Mouse (Mus musculus) hindbrain, embryonic 12.5 days (tissue): ENCODE measurements at regions not wholly inside any gene's neighbourhood (a gene's known extent, or its start where the extent isn't known, plus 50 kb on each side); places are given as distances from the start of the nearest gene placed in this dataset.

Experiments
- ATAC-seq: fragments of 200-750 bp; cut with Nextera tagmentation; 2 replicates; pipeline ENCODE4 v1.8.0; 2017; ENCODE audit warnings: moderate TSS enrichment; ENCODE audit not compliant: low FRiP score
- H3K27ac ChIP-seq: fragments of 300-500 bp; sonication (generic); 2 replicates; pipeline ENCODE4 v1.5.1; 2016; ENCODE audit warnings: mild to moderate bottlenecking
- H3K27me3 ChIP-seq: fragments of 300-500 bp; sonication (generic); 2 replicates; pipeline ENCODE4 v1.6.1; 2016; ENCODE audit warnings: mild to moderate bottlenecking
- H3K36me3 ChIP-seq: fragments of 300-500 bp; sonication (generic); 2 replicates; pipeline ENCODE4 v1.6.1; 2016; ENCODE audit warnings: mild to moderate bottlenecking
- H3K4me1 ChIP-seq: fragments of 300-500 bp; sonication (generic); 2 replicates; pipeline ENCODE4 v1.6.1; 2016
- H3K4me2 ChIP-seq: fragments of 300-500 bp; sonication (generic); replicated peaks from 2 replicates; pipeline ENCODE4 v1.6.1; 2016; ENCODE audit warnings: mild to moderate bottlenecking
- H3K4me3 ChIP-seq: fragments of 300-500 bp; sonication (generic); 2 replicates; pipeline ENCODE4 v1.5.1; 2016; ENCODE audit warnings: mild to moderate bottlenecking
- H3K9ac ChIP-seq: fragments of 300-500 bp; sonication (generic); 2 replicates; pipeline ENCODE4 v1.6.1; 2016; ENCODE audit warnings: mild to moderate bottlenecking, moderate library complexity
- H3K9me3 ChIP-seq: fragments of 300-500 bp; sonication (generic); replicated peaks from 2 replicates; pipeline ENCODE4 v1.6.1; 2016; ENCODE audit warnings: mild to moderate bottlenecking
- WGBS: fragments of 180-500 bp; shearing (Covaris S2); methylation state at CpG from one replicate; pipeline ENCODE4 v1.1.7; 2016; 5-methylcytosine and 5-hydroxymethylcytosine counted together

DNA sequence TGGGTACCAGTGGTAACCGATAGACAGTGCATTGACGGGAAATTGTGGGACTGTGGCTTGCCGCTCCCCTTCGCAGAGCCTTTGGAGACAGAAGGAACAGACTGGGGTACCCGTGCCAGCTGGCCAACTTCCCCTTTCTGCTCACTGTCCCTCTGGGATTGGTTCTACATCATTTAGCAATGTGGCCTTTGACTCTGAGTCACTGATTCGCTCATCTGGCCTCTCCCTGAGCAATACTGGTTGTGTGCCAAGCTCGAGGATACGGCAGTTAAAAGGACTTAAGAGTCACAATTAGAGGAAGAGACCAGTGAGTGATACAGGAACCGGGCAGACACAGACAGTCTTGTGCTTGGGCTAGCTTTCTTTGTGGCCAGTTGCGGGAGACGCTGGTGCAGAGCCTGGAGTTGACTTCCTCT is 117.4 kb upstream of the Zfp507 start:
- H3K9ac ChIP-seq, result no peak overlapping the region
- no peaks in the 10 kb centered on the region for H3K9me3 ChIP-seq
- H3K4me2 ChIP-seq, result no peak overlapping the region
- H3K36me3 ChIP-seq, result no peaks in the 10 kb centered on the region
- 73% methylated on average over 11 of the region's 11 CpGs for WGBS
- no peak overlapping the region for H3K4me3 ChIP-seq
- H3K27me3 ChIP-seq, result peaks cover 14% of the 10 kb centered on the region
- peaks cover 18% of the 10 kb centered on the region for H3K4me1 ChIP-seq
- no peak overlapping the region for H3K27ac ChIP-seq
- no peak for ATAC-seq

DNA sequence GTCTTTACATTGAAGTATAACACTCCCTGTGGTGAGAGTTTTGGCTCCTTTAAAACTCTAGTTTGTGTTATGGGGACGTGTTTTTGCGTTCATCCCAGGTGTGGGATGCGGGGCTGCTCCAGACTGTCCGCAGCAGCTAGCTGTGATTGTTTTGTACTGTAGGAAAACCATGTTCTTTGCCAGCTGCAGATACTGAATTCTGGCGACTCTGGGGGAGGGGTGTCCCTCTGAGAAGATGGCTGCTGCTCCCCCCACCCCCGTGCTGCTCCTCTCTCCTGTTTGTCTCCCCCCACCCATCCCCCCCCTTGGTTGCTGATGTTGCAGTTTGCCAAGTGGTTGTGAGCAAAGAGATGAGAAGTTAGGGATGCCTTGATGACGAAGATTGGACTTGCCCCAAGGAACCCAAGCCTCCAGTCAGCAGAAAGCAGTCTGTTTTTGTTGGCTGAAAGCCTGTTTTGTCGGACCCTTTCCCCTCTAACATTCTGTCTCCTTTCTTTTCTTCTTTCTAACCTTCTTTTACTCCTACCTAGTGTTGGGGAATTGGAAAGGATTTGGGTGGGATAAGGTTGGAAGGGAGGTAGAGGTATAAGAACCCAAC is 107.4 kb upstream of the Zfp507 start:
- H3K4me3 ChIP-seq, result no peak overlapping the region
- ATAC-seq, result no peak
- no peaks in the 10 kb centered on the region for H3K4me1 ChIP-seq
- WGBS, result 74% methylated on average over 8 of the region's 8 CpGs
- no peaks in the 10 kb centered on the region for H3K27me3 ChIP-seq
- H3K9me3 ChIP-seq, result no peaks in the 10 kb centered on the region
- no peaks in the 10 kb centered on the region for H3K36me3 ChIP-seq
- no peak overlapping the region for H3K9ac ChIP-seq
- H3K4me2 ChIP-seq, result no peak overlapping the region
- H3K27ac ChIP-seq, result no peak overlapping the region

DNA sequence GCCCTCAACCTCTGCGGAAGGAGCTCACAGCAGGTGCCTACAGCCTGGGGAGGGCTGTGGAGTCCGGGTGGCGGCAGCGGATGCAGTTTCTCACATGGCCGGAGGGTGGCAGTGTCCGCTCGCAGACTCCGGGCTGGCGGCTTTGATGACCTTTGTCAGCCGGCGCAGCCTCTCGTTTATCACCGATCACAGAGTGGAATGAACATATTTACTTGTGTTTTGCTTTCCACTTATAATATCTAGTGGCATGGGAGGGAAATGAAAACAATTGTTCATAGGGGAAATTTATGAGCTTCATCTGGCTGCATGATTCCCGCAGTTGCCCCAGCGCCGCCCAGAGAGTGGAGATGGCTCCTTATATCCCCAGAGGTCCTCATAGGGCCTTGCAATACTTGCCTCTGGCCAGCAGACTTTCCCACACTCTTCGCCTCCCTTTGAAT is 99.2 kb upstream of the Zfp507 start:
- WGBS, result 5% methylated on average over 17 of the region's 17 CpGs
- Histone ChIP-seq H3K4me2 (peak overlapping the region; percentile 42), H3K27me3 (peaks cover 4% of the 10 kb centered on the region; the same call in 1 of the 2 replicates), H3K4me3 (no peak overlapping the region), H3K9ac (no peak overlapping the region), H3K9me3 (peaks cover 6% of the 10 kb centered on the region; the same call in 1 of the 2 replicates), H3K4me1 (peaks cover 4% of the 10 kb centered on the region; the same call in 1 of the 2 replicates), H3K27ac (no peak overlapping the region), H3K36me3 (no peaks in the 10 kb centered on the region)
- ATAC-seq, result peak; percentile 50; the same call in 1 of the 2 replicates

- no peak overlapping the region for H3K4me2 ChIP-seq
- ATAC-seq, result no peak
- 88% methylated on average over 6 of the region's 6 CpGs for WGBS
- H3K27me3 ChIP-seq, result peaks cover 4% of the 10 kb centered on the region; the same call in 1 of the 2 replicates
- peaks cover 4% of the 10 kb centered on the region; the same call in 1 of the 2 replicates for H3K4me1 ChIP-seq
- H3K9ac ChIP-seq, result no peak overlapping the region
- H3K36me3 ChIP-seq, result no peaks in the 10 kb centered on the region
- H3K4me3 ChIP-seq, result no peak overlapping the region
- no peak overlapping the region for H3K27ac ChIP-seq
- H3K9me3 ChIP-seq, result peaks cover 6% of the 10 kb centered on the region; the same call in 1 of the 2 replicates
Measured at GRCm38 (mm10) chr7:35898701-35899445, 96.1 kb upstream of the Zfp507 start.

DNA sequence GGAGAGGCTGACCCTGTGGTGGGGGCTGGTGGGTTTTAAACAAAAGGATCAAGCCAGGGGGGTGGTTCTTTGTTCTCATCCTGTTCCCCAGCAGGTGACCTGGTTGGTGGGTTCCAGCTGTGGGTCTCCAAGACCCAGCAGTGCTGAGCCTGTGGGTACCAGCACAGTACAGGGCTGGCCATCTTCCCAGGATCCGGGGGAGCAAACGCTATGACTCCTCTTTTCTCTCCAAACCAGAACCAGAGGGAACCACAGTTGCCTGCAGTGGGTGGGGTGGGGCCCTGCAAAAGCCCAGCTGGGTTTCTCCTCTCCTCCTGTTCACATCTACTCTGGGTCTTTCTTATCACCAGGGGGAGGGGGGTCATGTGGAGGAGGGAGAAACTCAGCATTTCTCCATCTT is 90.5 kb upstream of the Zfp507 start:
- WGBS, result 29% methylated on average over 2 of the region's 2 CpGs
- H3K9ac ChIP-seq, result no peak overlapping the region
- H3K36me3 ChIP-seq, result no peaks in the 10 kb centered on the region
- no peak overlapping the region for H3K4me2 ChIP-seq
- no peak overlapping the region for H3K4me3 ChIP-seq
- no peak overlapping the region for H3K27ac ChIP-seq
- ATAC-seq, result no peak
- no peaks in the 10 kb centered on the region for H3K4me1 ChIP-seq
- no peaks in the 10 kb centered on the region for H3K9me3 ChIP-seq
- H3K27me3 ChIP-seq, result no peaks in the 10 kb centered on the region

GRCm38 (mm10) chr7:35886051-35886450 is 83.2 kb upstream of the Zfp507 start:
- ATAC-seq, result no peak
- Histone ChIP-seq H3K36me3 (no peaks in the 10 kb centered on the region), H3K4me2 (no peak overlapping the region), H3K9ac (no peak overlapping the region), H3K9me3 (no peaks in the 10 kb centered on the region), H3K27me3 (no peaks in the 10 kb centered on the region), H3K4me1 (no peaks in the 10 kb centered on the region), H3K27ac (no peak overlapping the region), H3K4me3 (no peak overlapping the region)
- 93% methylated on average over 11 of the region's 11 CpGs for WGBS

DNA sequence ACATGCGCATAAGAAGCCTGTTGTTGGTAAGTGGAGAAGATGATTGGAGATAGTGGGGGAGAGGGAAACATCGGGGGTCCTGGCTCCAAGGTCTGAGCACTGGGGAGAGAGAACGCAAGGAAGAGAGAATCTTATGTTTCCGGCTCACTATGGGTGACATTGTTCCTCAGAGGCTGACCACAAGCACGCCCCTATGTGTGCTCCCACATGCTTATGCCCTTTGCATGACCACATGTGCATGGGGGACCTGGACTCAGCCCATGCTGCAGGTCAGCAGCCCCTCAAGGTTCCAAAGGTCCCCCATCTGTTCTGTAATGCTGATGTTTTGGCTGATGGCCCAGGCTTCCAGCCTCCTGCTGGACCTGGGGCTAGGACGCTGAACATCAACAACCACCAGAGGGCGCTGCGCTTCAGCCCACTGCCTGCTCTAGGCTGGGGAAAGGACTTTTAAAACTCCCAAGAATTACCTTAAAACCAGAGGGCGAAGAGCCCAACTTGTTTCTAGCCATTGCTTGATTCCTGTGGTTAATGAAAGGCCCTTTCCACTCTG is 77.0 kb upstream of the Zfp507 start:
- ATAC-seq, result peak; percentile 56; the same call in 1 of the 2 replicates

GRCm38 (mm10) chr7:35878164-35878563 is 75.4 kb upstream of the Zfp507 start:
- Histone ChIP-seq H3K27ac (no peak overlapping the region), H3K27me3 (no peaks in the 10 kb centered on the region), H3K4me2 (no peak overlapping the region), H3K4me3 (no peak overlapping the region), H3K9me3 (no peaks in the 10 kb centered on the region), H3K9ac (no peak overlapping the region), H3K36me3 (no peaks in the 10 kb centered on the region), H3K4me1 (no peaks in the 10 kb centered on the region)
- ATAC-seq, result no peak
- 86% methylated on average over 7 of the region's 7 CpGs for WGBS

More for the DNA sequence above, 77.0 kb upstream of the Zfp507 start:
- no peak overlapping the region for H3K9ac ChIP-seq
- WGBS, result 50% methylated on average over 9 of the region's 9 CpGs
- H3K27ac ChIP-seq, result no peak overlapping the region
- H3K4me2 ChIP-seq, result no peak overlapping the region
- no peaks in the 10 kb centered on the region for H3K27me3 ChIP-seq
- H3K4me1 ChIP-seq, result no peaks in the 10 kb centered on the region
- H3K4me3 ChIP-seq, result no peak overlapping the region
- H3K9me3 ChIP-seq, result no peaks in the 10 kb centered on the region
- H3K36me3 ChIP-seq, result no peaks in the 10 kb centered on the region

GRCm38 (mm10) chr7:35861049-35861448 is 58.2 kb upstream of the Zfp507 start:
- H3K9ac ChIP-seq, result no peak overlapping the region
- no peak overlapping the region for H3K4me2 ChIP-seq
- H3K27ac ChIP-seq, result no peak overlapping the region
- H3K9me3 ChIP-seq, result no peaks in the 10 kb centered on the region; the same call in 1 of the 2 replicates
- ATAC-seq, result no peak
- no peaks in the 10 kb centered on the region for H3K36me3 ChIP-seq
- H3K4me3 ChIP-seq, result no peak overlapping the region
- H3K4me1 ChIP-seq, result no peaks in the 10 kb centered on the region
- H3K27me3 ChIP-seq, result no peaks in the 10 kb centered on the region
- 89% methylated on average over 10 of the region's 10 CpGs for WGBS

GRCm38 (mm10) chr7:35859601-35860000 is 56.8 kb upstream of the Zfp507 start:
- no peaks in the 10 kb centered on the region; the same call in 1 of the 2 replicates for H3K9me3 ChIP-seq
- no peak overlapping the region for H3K4me3 ChIP-seq
- H3K4me1 ChIP-seq, result no peaks in the 10 kb centered on the region
- H3K27ac ChIP-seq, result no peak overlapping the region
- H3K4me2 ChIP-seq, result no peak overlapping the region
- H3K9ac ChIP-seq, result no peak overlapping the region
- ATAC-seq, result no peak
- H3K27me3 ChIP-seq, result no peaks in the 10 kb centered on the region
- 30% methylated on average over 3 of the region's 3 CpGs for WGBS
- no peaks in the 10 kb centered on the region for H3K36me3 ChIP-seq

DNA sequence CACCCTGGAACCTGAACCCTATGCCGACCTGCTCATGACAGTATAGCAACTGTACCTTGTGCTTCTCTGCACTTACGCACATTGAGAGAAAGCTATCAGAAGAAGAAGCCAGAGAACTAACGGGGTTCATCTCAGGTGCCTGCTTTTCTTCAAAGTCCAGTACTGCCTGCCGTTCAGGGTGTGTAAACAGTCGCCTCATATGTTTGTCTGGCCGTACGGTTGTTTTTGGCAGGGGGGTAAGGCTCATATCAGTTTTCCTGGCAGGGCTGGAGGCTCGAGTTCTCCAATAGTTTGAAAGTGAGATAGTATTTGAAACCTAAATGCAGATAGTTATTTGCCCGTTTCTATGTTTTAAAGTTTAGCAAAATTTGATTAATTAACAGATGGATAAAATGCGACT is 54.9 kb upstream of the Zfp507 start:
- ATAC-seq, result no peak
- 84% methylated on average over 10 of the region's 10 CpGs for WGBS
- Histone ChIP-seq H3K4me2 (no peak overlapping the region), H3K9ac (no peak overlapping the region), H3K4me3 (no peak overlapping the region), H3K36me3 (no peaks in the 10 kb centered on the region), H3K27me3 (no peaks in the 10 kb centered on the region), H3K27ac (no peak overlapping the region), H3K4me1 (no peaks in the 10 kb centered on the region), H3K9me3 (no peaks in the 10 kb centered on the region; the same call in 1 of the 2 replicates)
